Mouse (Mus musculus) C2C12 (cell line): ENCODE results near the gene Kmt5c. TPM values are rescaled to one million over a fixed set of nuclear protein-coding genes. Genes with fewer than 3 reads are reported as not detected.

Source experiments
- H3K27me3 ChIP-seq: one replicate; pipeline ENCODE4 v1.6.1; 2011; ENCODE audit not compliant: control insufficient read depth, insufficient read depth, insufficient read length
- H3K36me3 ChIP-seq: one replicate; pipeline ENCODE4 v1.6.1; 2011; ENCODE audit not compliant: control insufficient read depth, insufficient read depth
- H3K4me3 ChIP-seq: one replicate; pipeline ENCODE4 v1.5.1; 2011; ENCODE audit warnings: mild to moderate bottlenecking, control low read depth; ENCODE audit not compliant: poor library complexity, insufficient read depth, severe bottlenecking
- H3K79me2 ChIP-seq: one replicate; pipeline ENCODE4 v1.6.1; 2011; ENCODE audit not compliant: control insufficient read depth, insufficient read depth
- H3K79me3 ChIP-seq: one replicate; pipeline ENCODE4 v1.6.1; 2011; ENCODE audit warnings: low read depth, control low read depth
- H3ac ChIP-seq: one replicate; pipeline ENCODE3; 2011; ENCODE audit warnings: low read depth; ENCODE audit not compliant: control insufficient read depth, insufficient read length
- CEBPB ChIP-seq: IDR thresholded peaks from one replicate; pipeline ENCODE4 v1.6.1; 2011; ENCODE audit warnings: low read depth, mild to moderate bottlenecking, control low read depth, moderate library complexity
- CTCF ChIP-seq: IDR thresholded peaks from one replicate; pipeline ENCODE4 v1.5.1; 2011; ENCODE audit not compliant: control insufficient read depth, insufficient read depth, insufficient read length
- FOSL1 ChIP-seq: IDR thresholded peaks from one replicate; pipeline ENCODE4 v1.8.0; 2011; ENCODE audit warnings: mild to moderate bottlenecking, low read length; ENCODE audit not compliant: poor library complexity, insufficient read depth, severe bottlenecking
- MAX ChIP-seq: IDR thresholded peaks from one replicate; pipeline ENCODE4 v1.6.1; 2011; ENCODE audit warnings: mild to moderate bottlenecking, control low read depth
- MYOD1 ChIP-seq: IDR thresholded peaks from one replicate; pipeline ENCODE4 v1.6.1; 2011; ENCODE audit warnings: low read depth; ENCODE audit not compliant: control insufficient read depth, insufficient read length
- MYOG ChIP-seq: IDR thresholded peaks from one replicate; pipeline ENCODE4 v1.6.1; 2011; ENCODE audit not compliant: control insufficient read depth, insufficient read length; ENCODE audit errors: extremely low read depth
- USF1 ChIP-seq: IDR thresholded peaks from one replicate; pipeline ENCODE4 v1.6.1; 2011; ENCODE audit warnings: low read depth, mild to moderate bottlenecking, control low read depth, moderate library complexity
- long read RNA-seq, 2 experiments: library from polyadenylated mRNA; unstranded; transcript quantifications; one replicate each; pipeline ENCODE4 v2.0.0; 2019 to 2020
- polyA plus RNA-seq: library from polyadenylated mRNA; unstranded; fragments of >200 nt; fragmentation: generic; extraction: Trizol; gene quantifications from one replicate; pipeline ENCODE4 v1.2.1, GENCODE M21; 2012; ENCODE audit warnings: missing spikeins

Kmt5c gene
- 12.7 TPM for polyA plus RNA-seq
- long read RNA-seq, experiment 1, partial matches to known transcripts: 1 of 7 reads
- long read RNA-seq, experiment 1, other reads (novel, unspliced or antisense): 4 of 7 reads
- long read RNA-seq, experiment 2, transcript Kmt5c-203 (9 exons, 2,177 nt): major isoform, 11 of 23 reads
- long read RNA-seq, experiment 2, partial matches to known transcripts: 3 of 23 reads
- long read RNA-seq, experiment 2, other reads (novel, unspliced or antisense): 6 of 23 reads

DNA sequence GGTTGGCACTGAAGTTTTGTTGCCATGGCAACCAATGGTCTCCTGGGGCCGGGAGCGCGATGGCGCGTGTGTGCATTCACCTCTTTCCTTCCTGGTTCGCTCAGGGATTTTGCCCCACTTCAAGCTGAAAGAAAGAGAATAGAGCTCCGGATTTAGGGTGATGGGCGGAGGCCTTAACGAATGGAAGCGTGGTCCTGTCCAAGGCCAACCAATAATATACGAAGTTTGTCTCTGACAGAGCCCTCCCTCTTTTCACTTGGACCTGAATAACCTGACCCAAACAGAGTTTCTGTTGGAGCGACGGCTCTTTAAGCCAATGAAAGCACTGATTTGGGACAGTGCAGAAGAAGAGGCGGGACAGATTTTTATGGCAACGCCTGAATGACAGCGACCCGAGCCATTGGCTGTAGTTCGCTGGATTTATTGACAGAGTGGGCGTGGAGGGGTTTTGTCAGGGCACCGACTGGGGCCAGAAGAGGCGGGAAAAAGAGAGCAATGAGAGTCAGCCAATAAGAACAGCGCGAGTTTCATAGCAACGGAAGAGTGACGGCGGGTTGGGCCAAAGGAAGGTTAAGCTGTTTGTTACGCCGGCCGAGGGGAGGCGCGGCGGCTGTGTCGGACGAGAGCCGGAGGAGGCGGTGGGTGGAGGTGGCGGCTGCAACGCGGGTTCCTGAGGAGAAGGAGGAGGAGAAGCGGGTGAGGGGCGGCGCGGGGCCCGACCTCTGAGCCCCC lies at the start of gene Kmt5c:
Gene Kmt5c (plus strand): TSS at position 572 of the 732 bp plus-strand sequence.
- Histone ChIP-seq H3K79me3 (peaks cover 2% of the 10 kb centered on the region), H3K4me3 (peak within 1 kb of the TSS; percentile 57), H3K36me3 (no peaks in the 10 kb centered on the region), H3ac (peak within 1 kb of the TSS; percentile 61), H3K27me3 (no peaks in the 10 kb centered on the region), H3K79me2 (peaks cover 7% of the 10 kb centered on the region)
- no peak for TF ChIP-seq CEBPB
- TF ChIP-seq FOSL1: no peak
- no peak for TF ChIP-seq CTCF
- TF ChIP-seq MAX: no peak
- TF ChIP-seq USF1: no peak
- TF ChIP-seq MYOG: no peak
- TF ChIP-seq MYOD1: no peak

DNA sequence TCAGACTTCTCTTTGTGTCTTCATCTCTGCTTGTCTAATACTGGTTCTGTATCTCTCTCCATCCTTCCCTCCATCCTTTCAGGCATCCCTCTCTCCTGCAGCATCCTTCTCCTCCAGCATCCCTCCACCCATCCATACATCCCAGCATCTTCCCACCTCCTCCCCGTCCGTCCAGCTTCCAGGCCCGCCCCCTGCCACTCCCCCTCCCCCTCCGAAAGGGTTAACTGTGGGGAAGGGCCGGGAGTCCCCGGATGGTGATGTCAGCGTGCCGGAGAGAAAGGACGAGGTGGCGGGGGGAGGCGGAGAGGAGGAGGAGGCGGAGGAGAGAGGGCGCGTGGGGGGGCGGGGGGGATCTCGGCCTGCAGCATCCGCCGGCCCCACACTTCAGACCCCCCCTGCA lies 49.5 kb upstream of the Kmt5c start, which contains the start of gene Brsk1:
Gene Brsk1 (plus strand): TSS at position 218 of the 400 bp plus-strand sequence.
- H3K79me3 ChIP-seq: no peaks in the 10 kb centered on the region
- H3K4me3 ChIP-seq: peak within 1 kb of the TSS; percentile 37
- TF ChIP-seq USF1 (no peak), CTCF (no peak), MYOG (no peak), MAX (no peak), FOSL1 (no peak), CEBPB (no peak), MYOD1 (no peak)
- peaks cover 4% of the 10 kb centered on the region for H3K36me3 ChIP-seq
- no peaks in the 10 kb centered on the region for H3K27me3 ChIP-seq
- no peaks in the 10 kb centered on the region for H3K79me2 ChIP-seq
- H3ac ChIP-seq: peak within 1 kb of the TSS; percentile 65

DNA sequence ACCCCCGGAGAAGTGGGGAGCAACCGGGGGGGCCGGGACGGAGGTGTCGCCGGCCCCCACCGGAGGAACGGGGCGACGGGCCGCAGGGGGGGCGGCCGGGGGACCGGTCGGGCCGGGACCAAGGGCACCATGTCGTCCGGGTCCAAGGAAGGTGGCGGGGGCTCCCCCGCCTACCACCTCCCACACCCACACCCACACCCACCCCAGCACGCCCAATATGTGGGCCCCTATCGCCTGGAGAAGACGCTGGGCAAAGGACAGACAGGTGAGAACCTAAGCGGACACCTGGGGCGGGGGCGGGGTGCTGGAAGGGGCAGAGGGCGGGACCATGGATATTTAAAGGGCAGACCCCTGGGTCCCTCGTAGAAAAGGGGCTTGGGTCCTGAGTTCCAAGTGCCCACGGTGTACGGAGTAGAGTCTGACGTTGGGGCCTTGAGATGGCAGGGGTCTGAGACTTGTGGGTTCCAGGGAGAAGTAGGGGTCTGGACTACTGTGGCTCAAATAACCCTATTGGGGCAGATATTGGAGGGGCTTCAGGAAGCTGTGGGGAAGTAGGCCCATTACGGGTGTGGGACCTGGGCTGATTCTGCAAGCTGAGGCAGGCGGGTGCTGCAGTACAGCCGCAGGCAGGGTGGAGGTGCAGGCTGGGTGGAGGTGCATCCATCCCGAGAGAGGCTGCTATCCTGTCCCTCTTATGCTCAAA lies 48.8 kb upstream of the Kmt5c start:
- H3ac ChIP-seq: peak overlapping the region; percentile 65
- no peaks in the 10 kb centered on the region for H3K27me3 ChIP-seq
- TF ChIP-seq USF1 (no peak), MAX (no peak), CEBPB (no peak), MYOD1 (no peak), MYOG (no peak), FOSL1 (no peak), CTCF (no peak)
- peak overlapping the region; percentile 37 for H3K4me3 ChIP-seq
- H3K36me3 ChIP-seq: peaks cover 4% of the 10 kb centered on the region
- H3K79me2 ChIP-seq: no peaks in the 10 kb centered on the region
- no peaks in the 10 kb centered on the region for H3K79me3 ChIP-seq

DNA sequence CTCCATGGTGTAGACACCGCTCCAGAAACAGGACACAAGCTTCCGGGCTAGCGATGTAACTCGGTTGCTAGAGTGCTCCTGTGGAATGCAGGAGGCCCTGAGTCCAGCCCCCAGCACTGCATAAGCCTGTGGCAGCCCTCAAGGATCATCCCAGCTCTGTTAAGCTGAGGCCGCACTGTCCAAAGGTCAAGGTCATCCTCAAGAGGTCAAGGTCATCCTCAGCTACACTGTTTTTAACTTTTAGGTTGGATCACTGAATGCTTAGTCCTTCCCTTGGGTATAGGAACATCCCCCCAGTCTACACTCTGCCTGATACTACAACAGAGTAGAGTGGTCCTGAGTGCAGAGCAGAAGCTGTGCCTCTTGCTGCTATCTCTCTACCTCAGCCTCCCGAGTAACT lies 46.9 kb upstream of the Kmt5c start:
- TF ChIP-seq FOSL1: no peak
- no peak for TF ChIP-seq MYOG
- TF ChIP-seq CTCF: no peak
- no peak for TF ChIP-seq CEBPB
- TF ChIP-seq MAX: no peak
- TF ChIP-seq USF1: no peak
- no peak for TF ChIP-seq MYOD1
- Histone ChIP-seq H3K27me3 (no peaks in the 10 kb centered on the region), H3K79me2 (no peaks in the 10 kb centered on the region), H3K79me3 (no peaks in the 10 kb centered on the region), H3K36me3 (peaks cover 4% of the 10 kb centered on the region), H3ac (no peak overlapping the region), H3K4me3 (no peak overlapping the region)

DNA sequence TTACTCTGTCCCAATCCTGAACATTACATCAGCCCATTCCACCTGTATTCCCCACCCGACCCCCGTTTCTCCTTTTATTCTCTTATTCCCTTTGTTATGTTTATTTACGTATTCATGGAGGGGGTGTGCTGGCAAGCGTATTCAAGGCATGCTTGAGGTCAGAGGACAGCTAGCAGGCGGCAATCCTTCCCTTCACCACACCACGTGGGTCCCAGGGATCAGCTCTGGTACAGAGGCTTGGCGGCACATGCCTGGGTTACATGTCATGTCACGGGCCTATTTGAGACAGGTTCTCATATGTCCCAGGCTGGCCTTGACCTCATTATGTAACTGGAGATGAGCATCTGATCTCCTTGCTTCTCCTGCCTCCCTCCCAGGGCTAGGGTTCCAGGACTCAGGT lies 37.6 kb upstream of the Kmt5c start:
- Histone ChIP-seq H3K79me2 (no peaks in the 10 kb centered on the region), H3K79me3 (no peaks in the 10 kb centered on the region), H3K36me3 (no peaks in the 10 kb centered on the region), H3K4me3 (no peak overlapping the region), H3K27me3 (no peaks in the 10 kb centered on the region), H3ac (no peak overlapping the region)
- no peak for TF ChIP-seq MYOD1
- no peak for TF ChIP-seq MYOG
- no peak for TF ChIP-seq CEBPB
- no peak for TF ChIP-seq FOSL1
- no peak for TF ChIP-seq MAX
- TF ChIP-seq USF1: no peak
- no peak for TF ChIP-seq CTCF
